Mouse (Mus musculus) CH12.LX (cell line): Measurements from ENCODE around the gene Hk3.

Experiments used
- BHLHE40 ChIP-seq: IDR thresholded peaks from 2 replicates; pipeline ENCODE4 v1.6.1; 2011; ENCODE audit warnings: mild to moderate bottlenecking, low read depth, low read length, improper control_type of control experiment
- CTCF ChIP-seq, 2 experiments: IDR thresholded peaks in 1 of 2; conservative IDR thresholded peaks in 1 of 2; 2 replicates each; pipeline ENCODE4 v1.5.1; 2011 to 2012; ENCODE audit warnings: low read depth in 2 of 2, low read length in 2 of 2, improper control_type of control experiment in 1 of 2, inconsistent platforms in 1 of 2, mild to moderate bottlenecking in 1 of 2, moderate library complexity in 1 of 2
- JUND ChIP-seq: conservative IDR thresholded peaks from 2 replicates; pipeline ENCODE4 v1.6.1; 2011; ENCODE audit warnings: low read depth, low read length, improper control_type of control experiment
- POLR2A ChIP-seq: IDR thresholded peaks from 2 replicates; pipeline ENCODE4 v1.6.1; 2011; ENCODE audit warnings: low read depth, mild to moderate bottlenecking, improper control_type of control experiment, low read length
- RCOR1 ChIP-seq: conservative IDR thresholded peaks from 2 replicates; pipeline ENCODE4 v1.6.1; 2012; ENCODE audit warnings: low read depth, mild to moderate bottlenecking, inconsistent platforms, low read length, improper control_type of control experiment
- SIN3A ChIP-seq: IDR thresholded peaks from 2 replicates; pipeline ENCODE4 v1.6.1; 2012; ENCODE audit warnings: low read length, improper control_type of control experiment, inconsistent platforms
- SMC3 ChIP-seq: IDR thresholded peaks from 2 replicates; pipeline ENCODE4 v1.6.1; 2011; ENCODE audit warnings: low read depth, low read length, improper control_type of control experiment
- USF2 ChIP-seq: conservative IDR thresholded peaks from 2 replicates; pipeline ENCODE4 v1.6.1; 2011; ENCODE audit warnings: low read depth, low read length, improper control_type of control experiment

DNA sequence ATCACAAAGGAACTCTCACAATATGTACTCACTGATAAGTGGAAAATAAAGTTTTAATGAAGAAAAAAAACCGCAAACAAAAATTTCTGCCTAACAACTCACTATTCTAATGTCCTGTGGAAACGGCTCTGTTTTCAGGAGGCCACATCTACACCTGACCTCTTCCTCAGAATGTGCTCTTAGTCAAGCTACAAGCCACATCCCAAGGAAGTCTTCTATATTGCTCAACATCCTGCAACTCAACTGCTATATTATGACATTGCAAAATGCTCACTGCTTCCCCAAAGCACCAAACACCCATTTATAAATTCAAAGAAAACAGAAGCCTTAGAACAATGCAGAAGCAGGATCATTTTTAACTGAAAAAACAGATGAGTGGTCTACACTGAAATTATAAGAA lies 18.8 kb upstream of the Hk3 start:
- TF ChIP-seq SIN3A (no peak), CTCF (conservative IDR thresholded peaks at IDR 0.05 in 1 of 2, IDR thresholded peaks at IDR 0.05 in 1 of 2; ENCODE audit: low read depth in 2 of 2, low read length in 2 of 2) (no peak), SMC3 (no peak), RCOR1 (no peak), POLR2A (no peak), BHLHE40 (no peak), JUND (no peak), USF2 (no peak)
